Mouse (Mus musculus): ENCODE measurements around the gene Maml3. TPM values are rescaled to one million over a fixed set of nuclear protein-coding genes. Genes with fewer than 3 reads are reported as not detected.

The Maml3 gene
- total RNA-seq, 2 experiments from 2014 or later, result 7.1 TPM

- DNase-seq, result no peak
Measured at GRCm38 (mm10) chr3:51869980-51870379, 234.9 kb downstream of the Maml3 start.

GRCm38 (mm10) chr3:51868857-51869256 lies 236.0 kb downstream of the Maml3 start:
- DNase-seq, result no peak

- DNase-seq, result no peak
Measured at GRCm38 (mm10) chr3:51866446-51866845, 238.4 kb downstream of the Maml3 start.

- DNase-seq, result no peak
Measured at GRCm38 (mm10) chr3:51861631-51862030, 243.2 kb downstream of the Maml3 start.

GRCm38 (mm10) chr3:51860458-51860857 lies 244.4 kb downstream of the Maml3 start:
- no peak for DNase-seq

- DNase-seq, result no peak
Measured at GRCm38 (mm10) chr3:51859208-51859607, 245.7 kb downstream of the Maml3 start.

GRCm38 (mm10) chr3:51854152-51854551 lies 250.7 kb downstream of the Maml3 start:
- DNase-seq, result no peak

- no peak for DNase-seq
Measured at GRCm38 (mm10) chr3:51853610-51854009, 251.3 kb downstream of the Maml3 start.

GRCm38 (mm10) chr3:51852692-51853091 lies 252.2 kb downstream of the Maml3 start:
- DNase-seq, result no peak

GRCm38 (mm10) chr3:51851596-51851995 lies 253.3 kb downstream of the Maml3 start:
- DNase-seq, result no peak

GRCm38 (mm10) chr3:51849462-51849861 lies 255.4 kb downstream of the Maml3 start:
- no peak for DNase-seq

GRCm38 (mm10) chr3:51847262-51847661 lies 257.6 kb downstream of the Maml3 start:
- no peak for DNase-seq

GRCm38 (mm10) chr3:51844255-51844654 lies 260.6 kb downstream of the Maml3 start:
- DNase-seq, result no peak

GRCm38 (mm10) chr3:51842140-51842539 lies 262.7 kb downstream of the Maml3 start:
- no peak for DNase-seq

- no peak for DNase-seq
Measured at GRCm38 (mm10) chr3:51841598-51841997, 263.3 kb downstream of the Maml3 start.

- DNase-seq, result no peak
Measured at GRCm38 (mm10) chr3:51841177-51841576, 263.7 kb downstream of the Maml3 start.

GRCm38 (mm10) chr3:51840095-51840805 lies 264.6 kb downstream of the Maml3 start:
- no peak for DNase-seq

- DNase-seq, result no peak
Measured at GRCm38 (mm10) chr3:51839353-51839715, 265.5 kb downstream of the Maml3 start.

- no peak for DNase-seq
Measured at GRCm38 (mm10) chr3:51838696-51839352, 266.1 kb downstream of the Maml3 start.

- DNase-seq, result no peak
Measured at GRCm38 (mm10) chr3:51832985-51833384, 271.9 kb downstream of the Maml3 start.

- peak; percentile 65 for DNase-seq
Measured at GRCm38 (mm10) chr3:51830821-51831429, 274.0 kb downstream of the Maml3 start.

- no peak for DNase-seq
Measured at GRCm38 (mm10) chr3:51825530-51825929, 279.3 kb downstream of the Maml3 start.

- DNase-seq, result no peak
Measured at GRCm38 (mm10) chr3:51824506-51824905, 280.4 kb downstream of the Maml3 start.

- peak; percentile 22 for DNase-seq
Measured at GRCm38 (mm10) chr3:51821551-51821950, 283.3 kb downstream of the Maml3 start.
